Mouse (Mus musculus): ENCODE results near the gene L3hypdh. TPM values are rescaled to one million over a fixed set of nuclear protein-coding genes. Genes with fewer than 3 reads are reported as not detected.

The L3hypdh gene
- polyA plus RNA-seq, 1 experiment from 2014 or later = 31.2 TPM

DNA sequence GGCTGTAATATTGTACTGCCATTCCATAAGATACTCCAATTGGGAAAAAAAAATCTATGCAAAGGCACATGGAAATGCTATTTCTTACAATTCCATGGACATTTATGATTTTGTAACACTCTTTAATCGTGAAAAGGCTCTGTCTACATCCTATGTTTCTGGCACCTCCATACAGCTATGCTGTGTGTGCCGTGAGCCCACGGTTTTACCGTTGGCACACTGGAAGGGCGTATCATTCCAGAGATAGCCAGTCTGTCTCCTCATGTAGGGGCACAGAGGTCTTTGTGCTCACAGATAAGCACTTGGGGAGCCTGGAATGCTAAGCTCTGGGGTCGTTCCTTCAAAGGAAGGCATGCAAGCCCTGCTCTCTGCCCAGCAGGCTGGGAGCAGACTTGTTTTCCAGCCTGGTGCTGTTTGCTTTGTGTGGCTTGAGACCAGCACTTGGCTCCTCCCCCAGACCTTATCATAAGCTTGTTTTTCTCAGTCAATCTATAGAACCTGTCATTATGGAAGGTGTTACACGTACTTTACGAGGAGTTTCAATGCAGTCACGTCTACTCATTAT, 49.1 kb downstream of the L3hypdh start:
- Histone ChIP-seq H3K27ac (ENCODE audit: low read length) (no peak overlapping the region), H3K4me3 (ENCODE audit: low read length) (no peak overlapping the region), H3K27me3 (ENCODE audit: insufficient read depth, low read length) (no peaks in the 10 kb centered on the region), H3K4me2 (replicated peaks; ENCODE audit: low read depth, low read length) (no peak overlapping the region), H3K4me1 (ENCODE audit: insufficient read depth, low read length) (no peaks in the 10 kb centered on the region), H3K9me3 (ENCODE audit: low read length) (no peaks in the 10 kb centered on the region), H3K9ac (replicated peaks; ENCODE audit: low read length) (no peak overlapping the region), H3K36me3 (ENCODE audit: insufficient read depth, low read length) (no peaks in the 10 kb centered on the region)
- WGBS = 81% methylated on average over 9 of the region's 9 CpGs
- ATAC-seq (ENCODE audit: low FRiP score, low TSS enrichment) = no peak

- H3K36me3 ChIP-seq (ENCODE audit: insufficient read depth, low read length) = no peaks in the 10 kb centered on the region
- no peak overlapping the region for H3K9ac ChIP-seq (replicated peaks; ENCODE audit: low read length)
- H3K27ac ChIP-seq (ENCODE audit: low read length) = no peak overlapping the region
- WGBS = 70% methylated on average over 6 of the region's 6 CpGs
- H3K4me1 ChIP-seq (ENCODE audit: insufficient read depth, low read length) = no peaks in the 10 kb centered on the region
- H3K27me3 ChIP-seq (ENCODE audit: insufficient read depth, low read length) = no peaks in the 10 kb centered on the region
- H3K9me3 ChIP-seq (ENCODE audit: low read length) = no peaks in the 10 kb centered on the region
- H3K4me2 ChIP-seq (replicated peaks; ENCODE audit: low read depth, low read length) = no peak overlapping the region
- no peak for ATAC-seq (ENCODE audit: low FRiP score, low TSS enrichment)
- no peak overlapping the region for H3K4me3 ChIP-seq (ENCODE audit: low read length)
Measured at GRCm38 (mm10) chr12:72031794-72032193, 53.4 kb downstream of the L3hypdh start.

- no peak overlapping the region for H3K4me2 ChIP-seq (replicated peaks; ENCODE audit: low read depth, low read length)
- H3K9me3 ChIP-seq (ENCODE audit: low read length) = no peaks in the 10 kb centered on the region
- H3K9ac ChIP-seq (replicated peaks; ENCODE audit: low read length) = no peak overlapping the region
- no peak for ATAC-seq (ENCODE audit: low FRiP score, low TSS enrichment)
- H3K36me3 ChIP-seq (ENCODE audit: insufficient read depth, low read length) = no peaks in the 10 kb centered on the region
- H3K27me3 ChIP-seq (ENCODE audit: insufficient read depth, low read length) = no peaks in the 10 kb centered on the region
- no peak overlapping the region for H3K4me3 ChIP-seq (ENCODE audit: low read length)
- 0 out of 2 replicates have a peak overlapping the region, but pooled peaks have one; percentile 17 for H3K27ac ChIP-seq (ENCODE audit: low read length)
- WGBS = 64% methylated on average over 5 of the region's 5 CpGs
- H3K4me1 ChIP-seq (ENCODE audit: insufficient read depth, low read length) = no peaks in the 10 kb centered on the region
Measured at GRCm38 (mm10) chr12:72031171-72031570, 54.1 kb downstream of the L3hypdh start.

DNA sequence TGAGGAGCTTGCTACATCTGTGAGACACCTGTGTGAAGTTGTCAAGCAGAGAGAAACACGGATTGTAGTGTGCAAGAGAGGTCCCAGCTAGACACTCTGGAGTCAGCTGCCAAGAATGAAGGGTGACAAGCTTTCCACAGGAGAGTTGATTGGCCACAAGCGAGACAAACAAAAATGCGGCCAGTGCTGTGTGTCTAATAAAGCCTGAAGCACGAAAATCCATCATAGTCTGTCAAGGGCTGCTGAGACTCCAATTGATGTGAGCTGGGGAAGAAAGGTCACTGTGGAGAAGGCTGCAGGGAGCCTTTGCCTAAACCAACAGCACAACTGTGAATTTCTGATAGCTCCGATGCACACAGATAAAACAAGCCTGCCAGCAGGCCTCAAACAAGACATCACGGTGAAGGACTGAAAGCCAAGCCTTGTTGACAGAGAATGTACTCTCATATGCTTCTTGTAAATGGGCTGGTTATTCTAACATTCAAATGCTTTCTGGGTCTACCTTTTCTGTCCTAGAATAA, 59.9 kb downstream of the L3hypdh start:
- 62% methylated on average over 6 of the region's 6 CpGs for WGBS
- H3K9me3 ChIP-seq (ENCODE audit: low read length) = peaks cover 4% of the 10 kb centered on the region; the same call in 1 of the 2 replicates
- no peaks in the 10 kb centered on the region for H3K4me1 ChIP-seq (ENCODE audit: insufficient read depth, low read length)
- H3K9ac ChIP-seq (replicated peaks; ENCODE audit: low read length) = no peak overlapping the region
- no peak for ATAC-seq (ENCODE audit: low FRiP score, low TSS enrichment)
- no peaks in the 10 kb centered on the region for H3K36me3 ChIP-seq (ENCODE audit: insufficient read depth, low read length)
- no peak overlapping the region for H3K4me3 ChIP-seq (ENCODE audit: low read length)
- no peaks in the 10 kb centered on the region for H3K27me3 ChIP-seq (ENCODE audit: insufficient read depth, low read length)
- H3K27ac ChIP-seq (ENCODE audit: low read length) = no peak overlapping the region
- H3K4me2 ChIP-seq (replicated peaks; ENCODE audit: low read depth, low read length) = no peak overlapping the region

DNA sequence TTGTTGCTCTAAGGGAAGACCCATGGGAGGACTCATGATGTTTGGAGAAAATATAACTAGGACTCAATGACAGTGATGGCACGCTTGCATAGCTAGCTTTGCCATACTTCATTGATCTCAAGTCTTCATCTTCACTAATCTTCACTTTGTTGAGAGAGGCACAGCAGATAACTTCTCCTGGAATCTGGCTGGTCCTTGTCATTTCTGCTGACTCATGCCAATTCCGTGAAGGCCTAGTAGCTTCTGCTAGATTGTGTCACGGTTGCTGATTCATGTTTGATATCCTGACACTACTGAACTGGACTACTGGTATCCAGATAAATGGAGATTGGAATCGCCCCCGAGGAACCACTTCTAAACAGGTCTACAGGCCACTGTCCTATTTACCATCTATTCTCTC, 61.7 kb downstream of the L3hypdh start:
- Histone ChIP-seq H3K4me1 (ENCODE audit: insufficient read depth, low read length) (no peaks in the 10 kb centered on the region), H3K4me3 (ENCODE audit: low read length) (no peak overlapping the region), H3K4me2 (replicated peaks; ENCODE audit: low read depth, low read length) (no peak overlapping the region), H3K36me3 (ENCODE audit: insufficient read depth, low read length) (no peaks in the 10 kb centered on the region), H3K27me3 (ENCODE audit: insufficient read depth, low read length) (no peaks in the 10 kb centered on the region), H3K27ac (ENCODE audit: low read length) (no peak overlapping the region), H3K9ac (replicated peaks; ENCODE audit: low read length) (no peak overlapping the region), H3K9me3 (ENCODE audit: low read length) (peaks cover 4% of the 10 kb centered on the region; the same call in 1 of the 2 replicates)
- no peak for ATAC-seq (ENCODE audit: low FRiP score, low TSS enrichment)
- WGBS = 94% methylated on average over 5 of the region's 5 CpGs

Small RNAs within 50 kb of the gene (microRNA-seq; reads per million reads assigned to microRNA genes)
- not detected for gene Gm24466

Other genes starting within 250 kb of the L3hypdh start
- 0.69 and 0.72 TPM in 2 replicates for gene Gpr135, start 14.3 kb downstream of the L3hypdh start, polyA plus RNA-seq (2015; fragmentation: Nextera tagmentation; extraction: Ambion mirVana)
- gene Jkamp, start 150 bp upstream of the L3hypdh start, polyA plus RNA-seq (2015; fragmentation: Nextera tagmentation; extraction: Ambion mirVana) = 88.3 and 91.5 TPM in 2 replicates
- gene Ccdc175, start 99.6 kb upstream of the L3hypdh start, polyA plus RNA-seq (2015; fragmentation: Nextera tagmentation; extraction: Ambion mirVana) = not detected in 2 replicates